In genomic region chr3:9405341-9405740, GRCm38 (mm10) we compare ENCODE assay signal across 17 mouse cellular contexts.
DNase-seq lines count a peak whose midpoint lies in the region; ATAC-seq and TF ChIP-seq lines count a peak whose summit lies in the region.
"Had no signal": no experiment of that assay in that cellular context is flagged by ENCODE, and none has a peak within 500 bp of the region (broad histone marks: within the 10 kb centered on the region; RNA-seq: fewer than 3 reads in every experiment).

No protein-coding gene starts in this region.

- peaks cover 26% of the 10 kb centered on the region for H3K4me1 ChIP-seq in kidney, embryonic 16.5 days (ENCODE audit: insufficient read depth, low read length)
- peaks cover 5% of the 10 kb centered on the region; the same call in 1 of the 2 replicates for H3K4me1 ChIP-seq in E14TG2a.4 (replicated peaks; ENCODE audit: low read depth, low read length)
- peaks cover 26% of the 10 kb centered on the region for H3K4me1 ChIP-seq in hindbrain, embryonic 16.5 days (ENCODE audit: control insufficient read depth, insufficient read depth, low read depth, low read length)

- intact Hi-C loops in left cerebral cortex, adult 2 months (cut with DNase I), result loop anchor here (10.0 kb wide), 1 partner anchor 539 kb away; no protein-coding TSS in a partner anchor

- no peak for ATAC-seq in kidney, embryonic 16.5 days (ENCODE audit: low FRiP score, low TSS enrichment)
- no peak for ATAC-seq in hindbrain, embryonic 16.5 days
- ATAC-seq: CD4-positive, CD25-positive, alpha-beta regulatory T cell, adult 4 months; forebrain, embryonic 15.5 days; intestine, embryonic 15.5 days had no signal

- no peak overlapping the region for H3K4me3 ChIP-seq in kidney, embryonic 16.5 days (ENCODE audit: low read length)
- 0 out of 2 replicates have a peak overlapping the region, but pooled peaks have one; percentile 11 for H3K4me3 ChIP-seq in E14TG2a.4 (replicated peaks; ENCODE audit: low read length)
- H3K4me3 ChIP-seq in left cerebral cortex, adult 2 months, result no peak overlapping the region
- H3K4me3 ChIP-seq in hindbrain, embryonic 16.5 days (ENCODE audit: low read length), result no peak overlapping the region
- H3K4me3 ChIP-seq: erythroblast, embryonic 14.5 days; forebrain, embryonic 15.5 days; hindbrain, embryonic 13.5 days; intestine, embryonic 15.5 days; layer of hippocampus, adult 2 months had no signal

- no peaks in the 10 kb centered on the region for H3K36me3 ChIP-seq in kidney, embryonic 16.5 days (ENCODE audit: insufficient read depth, low read length)
- no peaks in the 10 kb centered on the region for H3K36me3 ChIP-seq in E14TG2a.4 (ENCODE audit: insufficient read depth, low read length)
- no peaks in the 10 kb centered on the region for H3K36me3 ChIP-seq in hindbrain, embryonic 16.5 days (ENCODE audit: control insufficient read depth, insufficient read depth, low read length)
- H3K36me3 ChIP-seq: forebrain, embryonic 15.5 days; hindbrain, embryonic 13.5 days; intestine, embryonic 15.5 days had no signal

- TF ChIP-seq CTCF in E14TG2a.4 (conservative IDR thresholded peaks at IDR 0.05; ENCODE audit: low read length), result no peak
- TF ChIP-seq CTCF in left cerebral cortex, adult 2 months (IDR thresholded peaks at IDR 0.05), result no peak

- peak; percentile 21 for DNase-seq in adrenal gland, postnatal 14 days
- DNase-seq in adrenal gland, adult 2 months, result no peak
- DNase-seq in kidney, adult 18-20 months, result peak; percentile 33
- peak; percentile 38 for DNase-seq in kidney, postnatal 10 days
- DNase-seq in left cerebral cortex, adult 2 months (ENCODE audit: extremely low spot score in 1 of 2, low spot score in 2 of 2), result no peak
- DNase-seq: cerebellum, adult 18-20 months; midbrain, embryonic 14.5 days; thymus, postnatal 25 days had no signal

- no peak overlapping the region for H3K4me2 ChIP-seq in kidney, embryonic 16.5 days (replicated peaks; ENCODE audit: low read depth, low read length)
- H3K4me2 ChIP-seq in hindbrain, embryonic 16.5 days (ENCODE audit: low read length), result no peak overlapping the region
- H3K4me2 ChIP-seq: forebrain, embryonic 15.5 days; hindbrain, embryonic 13.5 days; intestine, embryonic 15.5 days had no signal

- no peak overlapping the region for H3K9ac ChIP-seq in kidney, embryonic 16.5 days (replicated peaks; ENCODE audit: low read length)
- H3K9ac ChIP-seq in hindbrain, embryonic 16.5 days (ENCODE audit: low read depth, low read length), result no peak overlapping the region
- H3K9ac ChIP-seq: forebrain, embryonic 15.5 days; hindbrain, embryonic 13.5 days; intestine, embryonic 15.5 days had no signal

- no peak overlapping the region for H3K27ac ChIP-seq in kidney, embryonic 16.5 days (ENCODE audit: low read length)
- no peak overlapping the region for H3K27ac ChIP-seq in left cerebral cortex, adult 2 months
- H3K27ac ChIP-seq in hindbrain, embryonic 16.5 days (ENCODE audit: low read depth, low read length), result no peak overlapping the region
- H3K27ac ChIP-seq: forebrain, embryonic 15.5 days; hindbrain, embryonic 13.5 days; intestine, embryonic 15.5 days; layer of hippocampus, adult 2 months had no signal

- no peaks in the 10 kb centered on the region for H3K9me3 ChIP-seq in kidney, embryonic 16.5 days (ENCODE audit: low read length)
- no peaks in the 10 kb centered on the region for H3K9me3 ChIP-seq in E14TG2a.4 (ENCODE audit: low read length)
- H3K9me3 ChIP-seq in hindbrain, embryonic 16.5 days (ENCODE audit: control insufficient read depth, low read length), result no peaks in the 10 kb centered on the region
- H3K9me3 ChIP-seq: forebrain, embryonic 15.5 days; hindbrain, embryonic 13.5 days; intestine, embryonic 15.5 days had no signal

- WGBS in kidney, embryonic 16.5 days, result 63% methylated on average over 9 of the region's 9 CpGs
- WGBS in hindbrain, embryonic 16.5 days, result 70% methylated on average over 9 of the region's 9 CpGs

- H3K27me3 ChIP-seq in kidney, embryonic 16.5 days (ENCODE audit: insufficient read depth, low read length), result no peaks in the 10 kb centered on the region
- 0 out of 2 replicates have a peak, but pooled peaks cover 2% of the 10 kb centered on the region for H3K27me3 ChIP-seq in E14TG2a.4 (ENCODE audit: insufficient read depth, low read length)
- H3K27me3 ChIP-seq in hindbrain, embryonic 16.5 days (replicated peaks; ENCODE audit: control insufficient read depth, insufficient read depth, low read length), result no peaks in the 10 kb centered on the region
- H3K27me3 ChIP-seq: forebrain, embryonic 15.5 days; hindbrain, embryonic 13.5 days; intestine, embryonic 15.5 days had no signal

Comparison
In these comparisons a context has a peak if more than half of its experiments do, and no peak if none do; other contexts are left out.
1. DNase-seq: peak in adrenal gland, postnatal 14 days (single experiment), kidney, adult 18-20 months (single experiment) and kidney, postnatal 10 days (single experiment); none in adrenal gland, adult 2 months (single experiment) and left cerebral cortex, adult 2 months (0 of 2).